Mouse (Mus musculus): ENCODE measurements around the gene Aqp8.

Gene Aqp8

GRCm38 (mm10) chr7:123462070-123462501, at the start of gene Aqp8:
Gene Aqp8, plus strand, starts transcription at chr7:123462291.
- DNase-seq (ENCODE audit: low read depth, low spot score), result no peak

GRCm38 (mm10) chr7:123416803-123417202, 45.3 kb upstream of the Aqp8 start:
- no peak for DNase-seq (ENCODE audit: low read depth, low spot score)

- DNase-seq (ENCODE audit: low read depth, low spot score), result no peak
These were observed 44.4 kb upstream of the Aqp8 start for GRCm38 (mm10) chr7:123417661-123418060.

GRCm38 (mm10) chr7:123419984-123420383, 42.1 kb upstream of the Aqp8 start:
- no peak for DNase-seq (ENCODE audit: low read depth, low spot score)

- DNase-seq (ENCODE audit: low read depth, low spot score), result no peak
These were observed 40.1 kb upstream of the Aqp8 start for GRCm38 (mm10) chr7:123421958-123422357.

GRCm38 (mm10) chr7:123424281-123424680, 37.8 kb upstream of the Aqp8 start:
- no peak for DNase-seq (ENCODE audit: low read depth, low spot score)

- no peak for DNase-seq (ENCODE audit: low read depth, low spot score)
These were observed 36.8 kb upstream of the Aqp8 start for GRCm38 (mm10) chr7:123425134-123425757.

GRCm38 (mm10) chr7:123429624-123430410, 32.3 kb upstream of the Aqp8 start:
- peak; percentile 33 for DNase-seq (ENCODE audit: low read depth, low spot score)

GRCm38 (mm10) chr7:123430411-123430705, 31.7 kb upstream of the Aqp8 start:
- DNase-seq (ENCODE audit: low read depth, low spot score), result no peak

GRCm38 (mm10) chr7:123431206-123431605, 30.9 kb upstream of the Aqp8 start:
- no peak for DNase-seq (ENCODE audit: low read depth, low spot score)

GRCm38 (mm10) chr7:123442079-123442478, 20.0 kb upstream of the Aqp8 start:
- no peak for DNase-seq (ENCODE audit: low read depth, low spot score)

- DNase-seq (ENCODE audit: low read depth, low spot score), result no peak
These were observed 13.3 kb upstream of the Aqp8 start for GRCm38 (mm10) chr7:123448794-123449193.

- DNase-seq (ENCODE audit: low read depth, low spot score), result no peak
These were observed 12.4 kb upstream of the Aqp8 start for GRCm38 (mm10) chr7:123449676-123450075.

GRCm38 (mm10) chr7:123450515-123450914, 11.6 kb upstream of the Aqp8 start:
- DNase-seq (ENCODE audit: low read depth, low spot score), result no peak

GRCm38 (mm10) chr7:123452551-123452950, 9.5 kb upstream of the Aqp8 start:
- no peak for DNase-seq (ENCODE audit: low read depth, low spot score)

GRCm38 (mm10) chr7:123453066-123453465, 9.0 kb upstream of the Aqp8 start:
- no peak for DNase-seq (ENCODE audit: low read depth, low spot score)

- no peak for DNase-seq (ENCODE audit: low read depth, low spot score)
These were observed 7.0 kb upstream of the Aqp8 start for GRCm38 (mm10) chr7:123455088-123455487.

GRCm38 (mm10) chr7:123458309-123458708, 3.8 kb upstream of the Aqp8 start:
- DNase-seq (ENCODE audit: low read depth, low spot score), result no peak

- DNase-seq (ENCODE audit: low read depth, low spot score), result no peak
These were observed 2.8 kb upstream of the Aqp8 start for GRCm38 (mm10) chr7:123459247-123459646.

- DNase-seq (ENCODE audit: low read depth, low spot score), result no peak
These were observed 775 bp upstream of the Aqp8 start for GRCm38 (mm10) chr7:123461316-123461715.

GRCm38 (mm10) chr7:123463569-123463968, 1.5 kb downstream of the Aqp8 start:
- no peak for DNase-seq (ENCODE audit: low read depth, low spot score)

- DNase-seq (ENCODE audit: low read depth, low spot score), result peak; percentile 63
These were observed 3.7 kb downstream of the Aqp8 start for GRCm38 (mm10) chr7:123465692-123466387.

GRCm38 (mm10) chr7:123467961-123468360, 5.9 kb downstream of the Aqp8 start:
- no peak for DNase-seq (ENCODE audit: low read depth, low spot score)

Data from A20 (cell line).